In the genomic region with DNA sequence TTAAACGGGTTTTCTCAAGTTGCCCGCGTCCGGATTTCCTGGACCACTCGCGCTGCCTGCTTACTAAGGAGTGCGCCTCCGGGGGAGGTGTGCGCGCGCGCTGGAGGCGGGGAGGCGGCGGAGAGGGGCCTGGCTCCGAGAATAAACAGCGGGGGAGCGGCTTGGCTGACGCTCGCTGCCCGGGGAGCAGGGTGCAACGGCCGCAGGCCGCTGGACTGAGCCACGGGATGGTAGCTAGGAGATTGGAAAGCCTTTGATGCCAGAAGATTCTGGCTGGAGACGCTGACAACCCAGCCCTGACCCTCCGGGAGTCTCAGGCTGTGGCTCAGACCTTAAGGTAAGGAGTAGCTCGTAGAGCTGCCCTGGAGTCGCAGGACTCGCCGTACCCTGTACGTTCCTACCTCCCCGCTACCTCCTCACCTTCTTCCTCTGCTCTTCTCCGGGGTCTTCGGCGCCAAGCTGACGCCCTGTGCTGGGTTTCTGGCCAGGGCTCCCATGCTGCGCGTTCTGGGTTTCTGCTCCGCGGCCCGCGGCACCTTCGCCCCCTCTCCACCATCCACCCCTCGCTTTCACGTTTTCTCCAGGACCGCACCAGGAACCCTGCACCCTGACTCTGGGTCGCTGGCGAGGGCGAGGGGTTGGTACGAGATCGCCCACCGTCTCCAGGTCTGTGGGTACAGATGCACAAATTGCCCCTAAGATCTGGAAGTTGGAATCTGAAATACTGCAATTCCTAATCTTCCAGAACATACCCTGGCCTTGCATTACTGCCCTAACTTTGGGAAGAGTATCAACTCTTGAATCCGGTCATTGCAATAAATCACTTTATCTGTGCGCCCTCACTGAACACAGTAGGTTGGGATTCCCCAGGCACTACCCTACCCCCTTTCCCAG, we compare ENCODE assay signal across 8 mouse cellular contexts. TPM values are rescaled to one million over a fixed set of nuclear protein-coding genes. Genes with fewer than 3 reads are reported as not detected.
DNase-seq lines count a peak whose midpoint lies in the region; ATAC-seq lines count a peak whose summit lies in the region.

A gene (plus strand): TSS at position 120 of the 894 bp plus-strand sequence.

- intact Hi-C loops in heart, postnatal 14 days (cut with DNase I), result no loop called here

- peaks cover 15% of the 10 kb centered on the region for H3K4me1 ChIP-seq in forebrain, embryonic 12.5 days

- peaks cover 45% of the 10 kb centered on the region for H3K27me3 ChIP-seq in forebrain, embryonic 12.5 days

- H3K4me3 ChIP-seq in forebrain, embryonic 12.5 days (replicated peaks), result peak within 1 kb of the TSS; percentile 52

- WGBS in forebrain, embryonic 12.5 days, result 1% methylated on average over 55 of the region's 55 CpGs

- H3K9me3 ChIP-seq in forebrain, embryonic 12.5 days, result no peaks in the 10 kb centered on the region

- peak within 1 kb of the TSS; percentile 98 for H3K4me2 ChIP-seq in forebrain, embryonic 12.5 days

- DNase-seq in CD4-positive helper T cell, adult 2 months (ENCODE audit: low read depth, low spot score), result peak; percentile 26
- DNase-seq in adrenal gland, adult 2 months, result peak; percentile 61
- peak; percentile 58 to 59 for DNase-seq in heart, postnatal 14 days
- DNase-seq in layer of hippocampus, postnatal 14 days (ENCODE audit: low spot score in 2 of 2), result no peak
- DNase-seq in lung, postnatal 10 days, result peak; percentile 56
- DNase-seq in ovary, postnatal 36 days (ENCODE audit: low spot score), result peak; percentile 75
- peak; percentile 50 for DNase-seq in yolk sac, embryonic 10.5 days (ENCODE audit: low spot score)

- no peaks in the 10 kb centered on the region for H3K36me3 ChIP-seq in forebrain, embryonic 12.5 days (replicated peaks)

- no peak for ATAC-seq in forebrain, embryonic 12.5 days (ENCODE audit: low FRiP score)

- peak within 1 kb of the TSS; percentile 54 for H3K9ac ChIP-seq in forebrain, embryonic 12.5 days

- no peak within 1 kb of the TSS for H3K27ac ChIP-seq in forebrain, embryonic 12.5 days

RNA-seq across cellular contexts. Expression of the gene that starts here (rescaled TPM):
- 1 to 10 TPM; 2.8 to 5.3 TPM for total RNA-seq in adrenal gland, adult 2 months (2021)
- 2.2 and 3.1 TPM in 2 replicates for polyA plus RNA-seq in adrenal gland, adult 2 months (2012; rRNA removed)
- 0.24 and 0.56 TPM in 2 replicates for polyA plus RNA-seq in forebrain, embryonic 12.5 days (2016; fragmentation: Nextera tagmentation; extraction: Ambion mirVana)
- 10 to 100 TPM; 16.5 to 19.8 TPM for total RNA-seq in heart, postnatal 14 days (2021)
- 10 to 100 TPM; 10.5 to 12.7 TPM for total RNA-seq in layer of hippocampus, postnatal 14 days (2021)

Comparison
In these comparisons a context has a peak if more than half of its experiments do, and no peak if none do; other contexts are left out.
1. DNase-seq: peak in CD4-positive helper T cell, adult 2 months (single experiment), adrenal gland, adult 2 months (single experiment), heart, postnatal 14 days (2 of 2), lung, postnatal 10 days (single experiment), ovary, postnatal 36 days (single experiment) and yolk sac, embryonic 10.5 days (single experiment); none in layer of hippocampus, postnatal 14 days (0 of 2).